Mouse (Mus musculus) ES-Bruce4 (cell line): ENCODE data around the gene Clhc1.

Experiments
- CTCF ChIP-seq: IDR thresholded peaks from one replicate; pipeline ENCODE4 v1.8.1; 2011; ENCODE audit warnings: low read depth, low read length
- POLR2A ChIP-seq: IDR thresholded peaks from one replicate; pipeline ENCODE4 v1.8.1; 2011; ENCODE audit warnings: low read length; ENCODE audit not compliant: insufficient read depth

- TF ChIP-seq POLR2A (no peak), CTCF (no peak)
Observed at GRCm38 (mm10) chr11:29538201-29538600, 9.5 kb upstream of the Clhc1 start.
